Comparison of ENCODE assay signal across 14 mouse cellular contexts in genomic region chr11:54906466-54906865, GRCm38 (mm10). TPM values are rescaled to one million over a fixed set of nuclear protein-coding genes. Genes with fewer than 3 reads are reported as not detected.
DNase-seq lines count a peak whose midpoint lies in the region; ATAC-seq and TF ChIP-seq lines count a peak whose summit lies in the region.
"Had no signal": no experiment of that assay in that cellular context is flagged by ENCODE, and none has a peak within 500 bp of the region (broad histone marks: within the 10 kb centered on the region; RNA-seq: fewer than 3 reads in every experiment).

No protein-coding gene starts in this region.

- no peaks in the 10 kb centered on the region for H3K27me3 ChIP-seq in heart, embryonic 13.5 days (replicated peaks)
- H3K27me3 ChIP-seq: midbrain, embryonic 15.5 days had no signal

- H3K9me3 ChIP-seq in heart, embryonic 13.5 days, result no peaks in the 10 kb centered on the region
- H3K9me3 ChIP-seq: embryonic facial prominence, embryonic 10.5 days; midbrain, embryonic 15.5 days had no signal

- ATAC-seq in heart, embryonic 13.5 days (ENCODE audit: extremely low read depth, insufficient number of reproducible peaks, low FRiP score, low TSS enrichment), result no peak
- ATAC-seq: midbrain, embryonic 15.5 days had no signal

- TF ChIP-seq POLR2A in lung, adult 2 months (IDR thresholded peaks at IDR 0.05; ENCODE audit: borderline replicate concordance, extremely low read depth, low read depth, low read length), result peak; percentile 19; the same call in 1 of the 2 replicates

- H3K27ac ChIP-seq in heart, embryonic 13.5 days (replicated peaks), result peak overlapping the region; percentile 44
- H3K27ac ChIP-seq: embryonic facial prominence, embryonic 10.5 days; liver, embryonic 14.5 days; midbrain, embryonic 15.5 days had no signal

- peak; percentile 2 for DNase-seq in adrenal gland, postnatal 10 days
- DNase-seq in adrenal gland, postnatal 36 days, result no peak
- no peak for DNase-seq in heart, postnatal 36 days
- DNase-seq in lung, adult 2 months, result no peak
- no peak for DNase-seq in lung, postnatal 10 days
- DNase-seq in frontal cortex, postnatal 10 days (ENCODE audit: low spot score in 2 of 2), result no peak
- DNase-seq: cerebellum, adult 8-10 months; spleen, adult 18-20 months; thymus, postnatal 25 days had no signal

- H3K4me1 ChIP-seq in heart, embryonic 13.5 days, result peaks cover 45% of the 10 kb centered on the region
- no peaks in the 10 kb centered on the region; the same call in 1 of the 2 replicates for H3K4me1 ChIP-seq in lung, adult 2 months (ENCODE audit: control insufficient read depth, insufficient read depth, low read length)

- 39% methylated on average over 4 of the region's 4 CpGs for WGBS in heart, embryonic 13.5 days
- 49% methylated on average over 4 of the region's 4 CpGs for WGBS in lung, adult 2 months

- intact Hi-C loops in heart, postnatal 36 days (cut with DNase I), result no loop called here

- H3K9ac ChIP-seq in heart, embryonic 13.5 days, result peak overlapping the region; percentile 59
- H3K9ac ChIP-seq: liver, embryonic 14.5 days; midbrain, embryonic 15.5 days had no signal

- no peak for TF ChIP-seq CTCF in lung, adult 2 months (IDR thresholded peaks at IDR 0.05; ENCODE audit: insufficient read depth, low read length)

- peaks cover 46% of the 10 kb centered on the region for H3K36me3 ChIP-seq in heart, embryonic 13.5 days
- H3K36me3 ChIP-seq: midbrain, embryonic 15.5 days had no signal

- no peak overlapping the region for H3K4me3 ChIP-seq in heart, embryonic 13.5 days
- no peak overlapping the region for H3K4me3 ChIP-seq in lung, adult 2 months (replicated peaks; ENCODE audit: extremely low read depth, low read depth, low read length)
- H3K4me3 ChIP-seq: embryonic facial prominence, embryonic 10.5 days; midbrain, embryonic 15.5 days; myocyte had no signal

- H3K4me2 ChIP-seq in heart, embryonic 13.5 days, result 0 out of 2 replicates have a peak overlapping the region, but pooled peaks have one; percentile 12
- H3K4me2 ChIP-seq: midbrain, embryonic 15.5 days had no signal

RNA-seq across cellular contexts. Expression of gene Gpx3, which starts 4.2 kb away (rescaled TPM):
- 100 to 1,000 TPM; 116 to 123 TPM for total RNA-seq in adrenal gland, postnatal 10 days (2021)
- total RNA-seq in adrenal gland, postnatal 36 days (2021), result 100 to 1,000 TPM; 262 to 383 TPM
- 1,129 and 1,294 TPM in 2 replicates for polyA plus RNA-seq in heart, embryonic 13.5 days (2015; fragmentation: Nextera tagmentation; extraction: Ambion mirVana)
- 100 to 1,000 TPM; 189 to 218 TPM for total RNA-seq in heart, postnatal 36 days (2021)
- polyA plus RNA-seq in lung, adult 2 months (2012; rRNA removed), result 693 and 908 TPM in 2 replicates

RNA-seq across cellular contexts. Expression of gene Hint1, which starts 40.3 kb away (rescaled TPM):
- 100 to 1,000 TPM; 337 to 370 TPM for total RNA-seq in adrenal gland, postnatal 10 days (2021)
- 100 to 1,000 TPM; 331 to 395 TPM for total RNA-seq in adrenal gland, postnatal 36 days (2021)
- 637 and 710 TPM in 2 replicates for polyA plus RNA-seq in heart, embryonic 13.5 days (2015; fragmentation: Nextera tagmentation; extraction: Ambion mirVana)
- 100 to 1,000 TPM; 292 to 340 TPM for total RNA-seq in heart, postnatal 36 days (2021)
- polyA plus RNA-seq in lung, adult 2 months (2012; rRNA removed), result 251 and 265 TPM in 2 replicates

RNA-seq across cellular contexts. Expression of gene Lyrm7, which starts 45.8 kb away (rescaled TPM):
- total RNA-seq in adrenal gland, postnatal 10 days (2021), result 10 to 100 TPM; 14.5 to 30.3 TPM
- total RNA-seq in adrenal gland, postnatal 36 days (2021), result 10 to 100 TPM; 10.8 to 11.6 TPM
- polyA plus RNA-seq in heart, embryonic 13.5 days (2015; fragmentation: Nextera tagmentation; extraction: Ambion mirVana), result 12.2 and 17.2 TPM in 2 replicates
- 10 to 100 TPM; 37.9 to 39.0 TPM for total RNA-seq in heart, postnatal 36 days (2021)
- polyA plus RNA-seq in lung, adult 2 months (2012; rRNA removed), result 0.38 and 0.40 TPM in 2 replicates

RNA-seq across cellular contexts. Expression of gene Tnip1, which starts 56.3 kb away (rescaled TPM):
- 10 to 100 TPM; 53.2 to 64.1 TPM for total RNA-seq in adrenal gland, postnatal 10 days (2021)
- 10 to 100 TPM; 66.4 to 76.0 TPM for total RNA-seq in adrenal gland, postnatal 36 days (2021)
- polyA plus RNA-seq in heart, embryonic 13.5 days (2015; fragmentation: Nextera tagmentation; extraction: Ambion mirVana), result 18.6 and 21.2 TPM in 2 replicates
- total RNA-seq in heart, postnatal 36 days (2021), result 10 to 100 TPM; 29.2 to 29.4 TPM
- 43.9 and 47.2 TPM in 2 replicates for polyA plus RNA-seq in lung, adult 2 months (2012; rRNA removed)
